Mouse (Mus musculus) lung, adult 18-20 months (tissue): ENCODE data around the gene Chchd6.

Experiments
- DNase-seq, 2 experiments: peaks; one replicate each; pipeline ENCODE4 v3.0.0; 2022; ENCODE audit warnings: mixed read lengths in 2 of 2

The Chchd6 gene

DNA sequence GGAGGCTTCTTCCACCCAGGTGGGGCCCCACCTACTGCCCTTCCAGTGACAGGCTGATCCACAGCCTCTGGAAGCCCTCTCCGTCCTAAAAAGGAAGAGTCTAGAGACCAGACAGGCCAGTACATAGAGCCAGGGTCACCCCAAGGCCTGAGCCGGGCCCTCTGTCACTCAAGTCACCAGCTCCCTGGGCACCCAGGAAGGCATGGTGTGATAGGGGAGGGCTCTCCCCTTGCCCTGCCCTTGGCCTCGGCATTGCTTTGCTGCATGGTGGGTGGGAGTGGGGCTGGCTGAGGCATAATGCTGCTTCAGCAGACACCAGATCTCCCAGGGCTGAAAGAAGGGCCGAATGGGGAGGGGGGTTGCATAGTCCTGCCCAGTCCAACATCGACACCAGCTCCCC is 241.4 kb downstream of the Chchd6 start:
- DNase-seq: no peak

DNA sequence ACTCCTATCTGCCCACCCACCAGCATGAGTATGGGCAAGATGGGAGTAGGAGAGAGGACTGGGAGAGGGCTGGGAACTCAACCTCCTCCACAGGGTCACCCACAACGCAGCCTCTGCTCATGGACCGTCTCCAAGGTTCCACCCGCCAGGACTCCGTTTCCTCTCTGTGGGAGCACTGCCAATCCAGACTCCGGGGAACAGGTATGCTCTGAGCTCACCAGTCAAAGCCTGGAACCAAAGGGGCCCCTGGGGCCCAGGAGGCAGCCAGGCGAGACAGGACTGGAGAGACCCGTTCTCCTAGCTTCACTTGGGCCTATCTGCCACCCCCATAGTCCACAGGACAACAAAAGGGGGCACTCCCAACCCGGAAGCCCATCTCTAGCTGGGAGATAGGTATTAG is 242.4 kb downstream of the Chchd6 start:
- no peak for DNase-seq

DNA sequence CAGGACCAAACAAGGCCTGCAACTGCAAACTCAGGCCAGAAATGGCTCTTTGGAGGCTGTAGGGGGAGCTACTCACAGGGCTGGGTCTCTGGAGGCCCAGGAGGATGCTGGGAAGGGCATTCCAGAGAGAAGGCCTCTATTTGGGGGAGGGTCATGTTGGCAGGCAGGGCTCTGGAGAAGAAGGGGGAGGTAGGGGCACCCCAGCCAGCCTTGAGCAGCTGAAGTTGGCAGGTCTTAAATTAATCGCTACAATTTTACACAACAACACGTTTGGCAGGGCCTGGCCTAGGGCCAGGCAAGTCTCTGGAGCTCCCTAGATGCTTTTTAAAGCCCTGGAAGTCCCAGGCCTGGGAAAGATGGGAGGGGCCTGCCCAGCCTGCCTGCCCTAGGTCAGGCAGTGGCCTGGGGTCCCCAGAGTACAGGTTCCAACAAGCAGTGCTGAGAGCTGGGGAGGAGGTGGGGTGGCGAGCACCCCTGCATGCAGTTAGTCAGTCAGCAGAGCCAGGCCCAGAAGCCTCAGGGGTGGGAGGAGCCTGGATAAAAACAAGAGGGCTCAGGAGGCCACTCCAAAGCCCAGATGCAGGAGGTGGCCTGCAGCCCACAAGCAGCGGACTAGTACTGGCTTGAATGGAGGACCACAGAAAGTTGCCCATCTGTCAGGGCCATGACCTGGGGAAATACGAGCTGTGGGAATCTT is 243.9 kb downstream of the Chchd6 start:
- DNase-seq: peak; percentile 60 to 61

DNA sequence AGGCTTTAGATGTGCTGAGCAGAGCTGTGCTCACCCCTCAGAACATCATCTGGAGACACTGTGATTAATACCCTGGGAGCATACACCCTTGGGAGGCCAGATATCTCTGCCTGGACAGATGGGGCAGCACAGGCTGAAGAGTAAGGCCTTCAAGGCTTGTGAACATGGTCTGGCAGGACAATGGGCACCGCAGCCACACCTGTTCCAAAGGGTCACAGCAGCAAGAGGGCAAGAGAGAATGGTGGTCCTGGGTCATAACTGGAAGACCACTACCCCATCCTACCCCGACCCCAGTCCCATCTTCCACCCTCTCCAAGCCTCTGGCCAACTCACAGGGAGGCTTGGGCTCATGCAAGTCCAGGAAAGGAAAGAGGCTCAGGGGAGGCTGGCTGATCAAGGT is 244.9 kb downstream of the Chchd6 start:
- DNase-seq: no peak

DNA sequence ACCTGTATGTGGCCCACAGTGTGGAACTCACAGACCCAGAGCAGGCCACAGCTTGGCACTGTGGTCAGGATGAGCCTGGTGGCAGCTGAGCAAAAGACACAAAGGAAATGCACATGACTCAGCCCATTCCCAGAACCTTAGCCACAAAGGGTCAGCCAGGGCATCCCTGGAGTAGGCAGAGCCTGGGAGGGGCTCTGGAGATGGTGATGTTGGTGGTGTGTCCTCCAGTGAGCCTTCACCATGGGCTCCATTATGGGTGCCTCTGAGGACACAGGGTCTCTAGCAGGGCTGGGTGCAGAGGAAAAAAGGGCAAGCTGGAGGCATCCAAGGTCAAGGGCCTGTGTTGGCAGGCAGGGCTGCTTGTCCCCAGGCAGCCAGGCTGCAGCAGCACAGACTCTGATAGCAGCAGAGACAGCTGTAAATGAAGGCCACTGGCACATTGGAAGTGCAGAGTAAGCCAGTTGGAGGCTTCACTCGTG is 245.4 kb downstream of the Chchd6 start:
- peak in 1 of 2 experiments; percentile 51 for DNase-seq

DNA sequence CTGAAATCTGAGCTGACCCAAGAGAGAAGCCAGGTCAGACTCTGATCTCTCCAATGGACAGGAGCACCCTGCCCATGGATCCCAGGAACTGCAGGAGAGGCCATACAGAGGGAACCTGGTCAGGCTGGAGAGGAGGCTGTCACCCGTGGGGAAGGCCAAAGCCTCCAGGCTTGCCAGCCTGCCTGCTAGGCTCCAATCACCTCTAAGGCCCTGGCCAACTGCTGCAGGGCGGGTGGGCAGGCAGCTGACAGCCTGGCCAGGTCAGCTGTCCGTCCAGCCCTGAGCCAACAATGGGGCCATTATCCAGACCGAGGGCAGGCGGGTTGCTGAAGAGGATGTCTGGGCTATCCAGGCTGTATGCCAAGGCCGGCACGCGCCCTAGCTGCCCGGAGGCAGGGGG is 247.1 kb downstream of the Chchd6 start:
- no peak for DNase-seq

DNA sequence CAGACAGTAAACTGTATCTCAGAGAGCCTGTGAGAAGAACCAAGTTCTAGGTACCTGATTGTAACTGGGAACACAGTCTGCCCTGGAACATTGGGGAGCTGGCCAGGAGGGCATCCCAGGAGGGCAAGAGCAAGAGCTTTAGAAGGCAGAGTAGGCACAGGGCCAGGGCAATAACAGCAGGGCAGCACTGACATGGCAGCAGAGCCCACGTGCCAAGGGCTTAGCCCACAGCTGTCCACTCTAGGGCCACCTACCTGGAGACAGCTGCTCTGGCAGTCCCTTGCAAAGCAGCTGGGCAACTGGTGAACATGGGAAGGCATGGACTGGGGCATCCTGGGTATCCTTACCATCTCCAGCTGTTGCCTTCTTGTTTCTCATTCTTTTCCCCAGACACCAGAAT is 247.7 kb downstream of the Chchd6 start:
- no peak for DNase-seq

DNA sequence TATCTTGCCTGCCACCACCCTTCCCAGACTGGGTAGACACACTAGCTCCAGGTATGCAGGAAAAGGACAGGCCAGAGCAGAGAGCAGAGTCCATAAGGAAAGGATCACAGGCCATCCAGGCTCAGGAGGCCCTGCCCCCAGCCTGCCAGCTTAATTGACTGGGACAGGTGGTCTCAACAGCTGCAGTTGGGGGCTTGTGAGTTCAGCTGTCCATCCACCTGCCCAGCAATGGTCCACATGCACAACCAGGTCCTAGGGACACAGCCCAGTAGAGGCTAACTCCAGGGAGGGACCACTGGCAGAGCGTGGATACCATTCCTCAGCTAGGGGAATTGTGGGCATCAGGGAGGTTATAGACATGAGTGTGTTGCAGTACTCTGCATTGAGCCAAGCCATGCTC is 249.6 kb downstream of the Chchd6 start:
- DNase-seq: no peak

DNA sequence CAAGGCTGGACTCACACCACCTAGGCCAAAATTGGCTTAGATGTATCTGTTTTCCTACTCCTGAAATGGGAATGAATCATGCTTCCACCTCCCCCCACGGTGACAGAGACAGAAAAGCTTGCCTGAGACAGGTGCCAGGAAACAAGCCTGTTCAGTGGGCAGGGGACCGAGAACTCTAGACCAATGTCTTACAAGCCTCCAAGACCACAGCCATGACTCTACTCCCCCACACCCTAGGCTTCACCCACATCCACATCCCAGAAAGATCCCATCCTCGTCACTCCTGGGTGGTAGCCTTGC is 250.0 kb downstream of the Chchd6 start:
- no peak for DNase-seq

DNA sequence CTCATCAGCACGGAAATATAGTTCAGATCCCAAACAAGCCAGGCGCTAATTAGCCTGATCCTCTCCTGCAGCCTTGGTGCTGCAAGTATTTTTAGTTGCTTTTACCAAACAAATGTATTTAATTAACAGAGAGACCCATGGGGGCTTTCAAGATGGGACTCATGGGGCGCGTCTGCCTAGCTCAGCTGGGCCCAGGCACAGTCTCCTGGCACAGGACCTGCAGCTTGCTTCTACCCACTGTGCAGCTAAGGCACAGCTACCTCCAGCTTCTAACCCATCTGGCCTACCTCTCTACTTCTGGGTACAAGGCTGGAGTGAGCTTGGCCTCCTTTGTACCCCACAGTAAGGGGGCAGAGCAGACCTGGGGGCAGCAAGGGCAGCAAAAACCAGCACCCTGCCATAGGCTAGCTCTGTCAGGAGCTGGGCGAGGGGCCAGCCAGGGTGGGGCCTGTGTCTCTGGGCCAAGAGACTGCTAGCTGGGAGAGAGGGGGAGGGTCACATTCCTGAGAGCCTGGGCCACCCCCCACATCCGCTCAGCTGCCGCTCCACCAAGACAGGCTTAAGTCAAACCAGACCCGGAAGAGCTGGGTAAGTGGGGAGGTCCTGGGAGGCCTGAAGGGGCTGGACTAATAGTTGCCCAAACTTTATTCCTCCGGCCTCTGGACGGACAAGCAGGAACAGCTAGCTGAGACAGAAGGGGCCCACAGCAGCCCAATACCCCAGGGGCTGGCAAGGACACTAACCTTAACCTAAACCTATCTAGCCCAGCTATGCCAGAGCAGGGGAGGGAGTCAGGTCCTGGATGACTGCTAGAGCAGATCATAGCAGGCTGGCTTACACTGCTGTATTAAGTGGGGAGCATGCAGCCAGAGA is 250.6 kb downstream of the Chchd6 start:
- DNase-seq: peak; percentile 90 to 95

DNA sequence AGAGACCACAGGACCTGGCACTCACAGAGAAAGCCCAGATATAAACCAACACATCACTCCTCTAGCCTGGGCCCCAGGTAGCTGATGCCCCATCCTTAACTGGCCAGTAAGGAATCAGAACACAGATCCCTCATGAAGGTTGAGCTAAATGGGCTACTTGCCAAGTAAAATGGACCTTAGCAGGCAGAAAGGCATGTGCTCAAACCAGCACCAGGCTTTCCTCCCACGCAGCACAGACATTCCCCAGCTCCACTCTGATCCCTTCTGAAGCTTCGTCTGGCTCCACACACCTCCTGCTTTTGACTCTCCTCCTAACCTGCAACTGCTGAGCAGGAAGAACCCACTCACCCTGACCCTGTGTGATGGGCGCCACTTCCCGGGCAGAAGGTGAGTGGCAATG is 253.5 kb downstream of the Chchd6 start:
- DNase-seq: no peak

DNA sequence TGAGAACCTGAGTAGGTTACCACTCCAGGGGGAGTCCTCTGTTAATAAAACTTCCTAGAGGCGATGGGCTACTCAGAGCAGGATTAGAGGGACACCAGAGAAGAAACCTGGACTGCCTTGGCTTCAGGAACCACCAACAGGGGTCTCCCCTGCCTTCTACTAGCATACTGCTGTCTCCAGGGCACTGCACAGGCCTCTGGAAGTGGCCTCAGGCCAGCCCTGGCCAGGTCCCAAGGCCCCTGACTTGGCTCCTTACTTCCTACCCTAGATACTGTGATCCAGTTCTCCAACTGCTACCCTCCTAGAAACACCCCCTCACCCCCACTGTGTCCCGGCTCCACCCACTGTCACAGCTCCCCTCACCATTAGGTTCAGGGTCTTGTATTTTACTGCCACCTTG is 256.0 kb downstream of the Chchd6 start:
- DNase-seq: no peak

DNA sequence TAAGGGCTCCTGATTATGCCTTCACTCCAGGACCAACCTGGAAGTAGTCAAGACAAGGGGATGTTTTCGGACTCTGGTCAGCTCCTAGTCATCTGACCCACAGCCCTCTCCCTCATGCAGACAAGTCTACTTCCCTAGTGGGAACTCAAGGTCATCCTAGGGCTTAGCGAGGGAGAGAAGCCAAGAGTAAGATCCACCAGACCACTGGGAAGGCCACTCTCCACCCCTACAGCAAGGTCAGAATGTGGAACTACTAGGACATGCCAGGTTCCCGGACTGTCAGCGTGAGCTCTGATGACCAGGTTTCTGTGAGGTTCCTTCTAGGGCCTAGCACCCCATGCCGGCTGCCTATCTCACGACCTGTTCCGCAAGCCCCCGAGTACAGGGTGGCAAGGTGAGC is 256.7 kb downstream of the Chchd6 start:
- no peak for DNase-seq

DNA sequence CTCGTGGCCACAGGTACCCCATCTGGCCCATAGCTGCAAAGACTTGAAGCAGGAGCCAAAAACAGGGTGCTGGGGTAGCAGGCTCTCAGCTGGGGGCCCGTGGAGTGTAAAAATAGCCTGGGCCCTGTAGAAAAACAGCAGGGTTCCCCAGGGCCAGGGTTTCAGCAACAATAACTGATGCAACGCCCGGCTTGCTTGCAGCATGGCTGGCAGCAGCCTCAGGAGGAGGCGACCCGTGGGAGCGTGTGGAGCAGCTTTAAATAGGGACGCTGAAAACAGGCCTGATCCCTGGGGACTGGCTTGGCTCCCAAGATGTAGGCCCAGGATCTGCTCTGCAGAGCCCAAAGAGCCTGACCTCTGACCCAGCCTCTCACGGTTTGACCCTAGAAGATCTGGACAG is 257.9 kb downstream of the Chchd6 start:
- DNase-seq: no peak

DNA sequence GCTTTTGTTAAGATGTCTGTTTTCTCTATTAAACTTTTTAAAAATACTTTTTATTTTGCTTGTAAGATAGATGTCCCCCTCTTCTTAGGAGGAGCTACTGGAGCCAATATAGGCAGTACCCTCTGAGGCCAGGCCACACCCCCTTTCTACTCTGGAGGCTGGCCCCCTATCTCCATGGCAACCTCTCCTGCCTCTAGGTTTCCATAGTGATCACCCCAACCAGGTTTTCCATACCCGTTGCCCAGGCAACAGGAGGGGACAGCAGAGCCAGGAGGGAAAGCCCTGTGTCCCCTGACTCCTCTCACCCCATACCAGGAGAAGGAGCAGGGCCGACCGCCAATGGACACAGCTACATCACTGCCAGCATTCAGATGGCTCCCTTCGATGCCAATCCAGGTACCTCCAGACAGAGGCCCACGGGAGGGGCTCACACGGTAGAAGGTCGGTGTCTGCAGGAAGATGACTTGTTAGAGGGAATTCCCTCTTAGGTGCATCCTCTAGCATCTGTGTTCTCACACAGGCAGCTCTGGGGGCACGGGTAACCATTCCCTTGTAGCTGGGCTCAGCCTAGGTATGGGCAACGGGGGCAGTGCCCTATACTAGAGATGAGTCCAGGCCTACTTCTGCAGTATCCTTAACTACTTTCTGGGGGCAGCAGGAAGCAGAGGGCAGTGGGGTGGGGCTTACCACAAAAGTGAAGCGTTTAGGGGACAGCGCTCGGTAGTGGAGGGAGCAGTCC is 261.3 kb downstream of the Chchd6 start:
- no peak for DNase-seq
